Mouse (Mus musculus) B cell, adult 62 days (primary cell): ENCODE data around the gene Skp1a. TPM values are rescaled to one million over a fixed set of nuclear protein-coding genes. Genes with fewer than 3 reads are reported as not detected.

ENCODE experiments used
- total RNA-seq: library from RNA; stranded (reverse); gene quantifications from 4 replicates; pipeline ENCODE4 v1.2.4, GENCODE M21; 2023

Gene Skp1a
- 128 to 146 TPM (median 146 TPM) in 4 replicates for total RNA-seq

DNA sequence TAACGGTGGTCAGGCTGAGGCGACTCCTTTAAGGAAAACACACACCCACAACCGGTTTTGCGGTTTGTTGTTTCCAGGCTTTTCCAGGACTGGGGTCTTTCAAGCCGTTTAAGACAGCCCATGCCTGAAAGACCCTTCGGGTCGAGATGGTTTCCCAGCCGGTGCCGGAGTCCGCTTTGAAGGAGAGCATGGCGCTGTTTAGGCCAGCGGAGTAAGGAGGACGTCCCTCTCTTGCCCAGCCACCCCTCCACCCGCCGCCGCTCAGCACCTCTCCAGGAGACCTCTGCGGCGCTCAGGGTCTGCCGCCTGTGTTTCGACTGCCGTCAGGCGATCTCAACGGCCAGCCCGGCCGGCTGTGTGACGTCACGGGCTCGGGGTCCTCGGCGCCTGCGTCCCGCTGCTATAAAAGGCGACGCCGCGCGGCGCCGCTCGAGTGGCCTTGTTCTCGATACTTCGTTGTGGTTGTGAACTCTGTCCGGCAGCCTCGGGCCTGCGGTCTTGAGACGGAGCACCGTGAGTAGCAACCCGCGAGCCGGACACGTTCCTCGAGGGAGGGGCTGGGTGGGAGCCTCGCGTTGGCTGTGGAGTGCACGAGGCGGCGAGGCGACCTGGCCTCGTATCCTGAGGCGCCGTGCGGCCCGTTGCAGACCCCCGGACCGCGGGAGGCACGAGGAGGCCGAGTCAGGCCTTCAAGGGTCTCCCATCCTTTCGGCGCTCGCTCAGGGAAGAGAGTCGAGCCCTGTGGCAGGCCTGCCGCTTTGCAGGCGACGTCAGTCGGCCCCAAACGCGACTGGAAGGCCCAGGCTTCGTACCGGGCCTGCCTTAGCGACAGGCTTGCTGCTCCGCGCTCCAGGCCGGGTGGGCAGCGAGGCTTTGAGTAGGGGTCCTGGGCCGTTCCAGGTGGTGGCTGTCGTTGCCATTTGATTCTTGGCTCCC is at the start of gene Skp1a:
Skp1a (plus strand) TSS at position 390 of the 936 bp plus-strand sequence.

DNA sequence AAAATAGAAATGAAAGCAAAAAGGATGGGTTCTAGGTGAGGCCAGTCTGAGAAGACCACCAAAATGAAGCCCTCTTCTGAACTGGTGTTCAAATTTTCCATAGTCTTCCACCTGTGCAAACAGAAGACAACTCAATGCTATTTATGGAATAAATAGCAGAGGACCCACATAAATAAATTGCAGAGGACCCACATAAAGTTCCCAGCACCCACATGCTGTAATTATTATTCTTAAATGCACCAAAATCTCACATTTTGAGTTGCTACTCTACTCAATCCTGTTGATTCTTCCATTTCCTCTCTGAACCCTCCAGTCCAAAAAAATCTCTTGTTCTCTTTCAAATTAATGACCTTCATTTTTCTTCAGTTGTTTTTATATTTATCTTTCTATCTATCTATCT is 17.9 kb upstream of the Skp1a start, which contains the start of gene Olfr1371:
Olfr1371 (minus strand) TSS at position 101 of the 400 bp plus-strand sequence.

DNA sequence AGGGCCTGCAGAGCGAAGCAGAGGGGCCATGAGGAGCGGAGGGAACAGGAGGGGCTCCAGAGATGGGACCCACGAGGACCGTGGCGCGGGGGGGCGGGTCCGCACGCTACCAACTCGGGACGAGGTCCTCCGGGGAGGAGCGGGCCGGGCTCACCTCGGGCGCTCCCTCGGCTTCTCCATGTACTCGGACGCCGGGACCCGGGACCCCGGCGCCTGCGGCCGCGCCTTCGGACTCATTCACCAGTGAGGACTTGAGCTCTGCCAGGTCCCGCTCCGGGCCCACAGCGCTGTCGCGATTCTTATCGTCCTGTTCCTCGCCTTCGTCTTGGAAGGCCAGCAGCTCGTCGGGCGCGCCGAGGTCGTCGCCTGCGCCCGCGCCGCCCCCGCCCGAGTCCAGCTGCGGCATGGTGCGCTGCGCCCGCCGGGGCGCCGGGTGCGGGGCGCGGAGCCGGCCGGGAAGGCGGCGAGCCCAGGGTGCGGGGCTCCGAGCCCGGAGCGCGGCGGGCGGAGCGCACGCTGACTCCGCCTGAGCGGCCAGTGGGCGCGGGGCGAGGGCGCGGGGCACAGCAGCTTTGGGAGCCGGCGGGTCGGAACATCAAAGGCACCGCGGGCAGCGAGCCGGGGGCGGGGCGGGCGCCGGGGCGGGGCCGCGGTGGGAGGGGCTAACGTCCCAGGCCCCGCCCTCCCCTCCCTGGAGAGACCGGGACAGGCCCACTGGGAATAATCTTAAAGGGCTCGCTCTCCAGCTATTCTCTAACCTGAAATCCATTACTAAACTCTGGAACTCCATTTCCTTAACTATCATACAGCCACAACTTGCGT is 51.2 kb downstream of the Skp1a start, which contains the start of gene Tcf7:
Tcf7 (minus strand) TSS at position 241 of the 822 bp plus-strand sequence.

Other genes starting within 250 kb of the Skp1a start
- gene Ube2b, start 231.2 kb upstream of the Skp1a start, total RNA-seq, result 188 to 223 TPM (median 208 TPM) in 4 replicates
- 5.0 to 8.4 TPM (median 6.0 TPM) in 4 replicates for gene Cdkl3, start 227.8 kb upstream of the Skp1a start, total RNA-seq
- gene Ppp2ca, start 133.3 kb upstream of the Skp1a start, total RNA-seq, result 111 to 123 TPM (median 117 TPM) in 4 replicates
- not detected in 4 replicates for gene Olfr1373, start 86.5 kb upstream of the Skp1a start, total RNA-seq
- gene Olfr1371, start 18.0 kb upstream of the Skp1a start, total RNA-seq, result not detected in 4 replicates
- 3.4 to 4.9 TPM (median 3.9 TPM) in 4 replicates for gene Tcf7, start 51.0 kb downstream of the Skp1a start, total RNA-seq
- gene Vdac1, start 128.9 kb downstream of the Skp1a start, total RNA-seq, result 43.3 to 59.0 TPM (median 50.0 TPM) in 4 replicates
- gene 9530068E07Rik, start 164.4 kb downstream of the Skp1a start, total RNA-seq, result 47.5 to 60.7 TPM (median 54.4 TPM) in 4 replicates